Mouse (Mus musculus) midbrain, embryonic 11.5 days (tissue): ENCODE measurements at regions not wholly inside any gene's neighbourhood (a gene's known extent, or its start where the extent isn't known, plus 50 kb on each side); places are given as distances from the start of the nearest gene placed in this dataset.

Source experiments
- ATAC-seq: fragments of 200-750 bp; cut with Nextera tagmentation; 2 replicates; pipeline ENCODE4 v1.8.0; 2017; ENCODE audit warnings: moderate TSS enrichment, moderate library complexity; ENCODE audit not compliant: low FRiP score
- DNase-seq: peaks from one replicate; pipeline ENCODE4 v3.0.0; 2015; ENCODE audit warnings: low spot score; ENCODE audit errors: missing footprints
- H3K27ac ChIP-seq: fragments of 300-500 bp; sonication (generic); 2 replicates; pipeline ENCODE4 v1.5.1; 2014; ENCODE audit warnings: low read depth, low read length
- H3K27me3 ChIP-seq: fragments of 300-500 bp; sonication (generic); 2 replicates; pipeline ENCODE4 v1.6.1; 2014; ENCODE audit warnings: mild to moderate bottlenecking, low read length, moderate library complexity, mixed read lengths; ENCODE audit not compliant: control insufficient read depth, insufficient read depth
- H3K36me3 ChIP-seq: fragments of 300-500 bp; sonication (generic); 2 replicates; pipeline ENCODE4 v1.6.1; 2014; ENCODE audit warnings: mild to moderate bottlenecking, low read length, moderate library complexity, mixed read lengths; ENCODE audit not compliant: control insufficient read depth, insufficient read depth
- H3K4me1 ChIP-seq: fragments of 300-500 bp; sonication (generic); 2 replicates; pipeline ENCODE4 v1.6.1; 2014; ENCODE audit warnings: low read length; ENCODE audit not compliant: control insufficient read depth, insufficient read depth
- H3K4me2 ChIP-seq: fragments of 300-500 bp; sonication (generic); 2 replicates; pipeline ENCODE4 v1.6.1; 2014; ENCODE audit warnings: mild to moderate bottlenecking, moderate library complexity
- H3K4me3 ChIP-seq: fragments of 300-500 bp; sonication (generic); 2 replicates; pipeline ENCODE4 v1.5.1; 2014; ENCODE audit warnings: low read depth, low read length
- H3K9ac ChIP-seq: fragments of 300-500 bp; sonication (generic); 2 replicates; pipeline ENCODE4 v1.6.1; 2014; ENCODE audit warnings: low read length
- H3K9me3 ChIP-seq: fragments of 300-500 bp; sonication (generic); 2 replicates; pipeline ENCODE4 v1.6.1; 2016; ENCODE audit warnings: low read length; ENCODE audit not compliant: control insufficient read depth
- WGBS: fragments of 180-500 bp; shearing (Covaris S2); extraction: QIAGEN DNeasy Blood & Tissue Kit; methylation state at CpG from one replicate; pipeline ENCODE4 v1.1.7; 2014; 5-methylcytosine and 5-hydroxymethylcytosine counted together

- no peak overlapping the region for H3K9ac ChIP-seq
- H3K9me3 ChIP-seq: no peaks in the 10 kb centered on the region
- no peak overlapping the region for H3K4me2 ChIP-seq
- H3K4me3 ChIP-seq: no peak overlapping the region
- no peak for DNase-seq
- no peak overlapping the region for H3K27ac ChIP-seq
- H3K27me3 ChIP-seq: no peaks in the 10 kb centered on the region; the same call in 1 of the 2 replicates
- H3K36me3 ChIP-seq: no peaks in the 10 kb centered on the region
- 62% methylated on average over 8 of the region's 8 CpGs for WGBS
- no peak for ATAC-seq
- H3K4me1 ChIP-seq: no peaks in the 10 kb centered on the region
These were observed 60.9 kb upstream of the Msx2 start for GRCm38 (mm10) chr13:53533738-53534137.

GRCm38 (mm10) chr13:53526880-53527279 is 54.0 kb upstream of the Msx2 start:
- no peaks in the 10 kb centered on the region for H3K9me3 ChIP-seq
- no peak overlapping the region for H3K4me3 ChIP-seq
- no peak overlapping the region for H3K4me2 ChIP-seq
- no peaks in the 10 kb centered on the region for H3K4me1 ChIP-seq
- no peak overlapping the region for H3K9ac ChIP-seq
- DNase-seq: no peak
- 78% methylated on average over 9 of the region's 9 CpGs for WGBS
- no peaks in the 10 kb centered on the region for H3K36me3 ChIP-seq
- H3K27me3 ChIP-seq: peaks cover 3% of the 10 kb centered on the region; the same call in 1 of the 2 replicates
- H3K27ac ChIP-seq: no peak overlapping the region
- no peak for ATAC-seq

- DNase-seq: no peak
- Histone ChIP-seq H3K27ac (no peak overlapping the region), H3K4me3 (no peak overlapping the region), H3K9me3 (no peaks in the 10 kb centered on the region), H3K36me3 (no peaks in the 10 kb centered on the region), H3K27me3 (no peaks in the 10 kb centered on the region; the same call in 1 of the 2 replicates), H3K4me1 (no peaks in the 10 kb centered on the region), H3K9ac (no peak overlapping the region), H3K4me2 (no peak overlapping the region)
- ATAC-seq: no peak
- WGBS: 60% methylated on average over 5 of the region's 5 CpGs
These were observed 49.9 kb upstream of the Msx2 start for GRCm38 (mm10) chr13:53522807-53523206.
